Mouse (Mus musculus): ENCODE results near the gene Psmd9. TPM values are rescaled to one million over a fixed set of nuclear protein-coding genes. Genes with fewer than 3 reads are reported as not detected.

Gene Psmd9
- polyA plus RNA-seq, 1 experiment from 2014 or later = 72.2 TPM

Other genes with a start within 250 kb of the Psmd9 start
- 116 and 117 TPM in 2 replicates for gene Kdm2b, start 179.6 kb upstream of the Psmd9 start, polyA plus RNA-seq (2015; fragmentation: Nextera tagmentation; extraction: Ambion mirVana)
- 8.6 and 10.5 TPM in 2 replicates for gene Orai1, start 154.3 kb upstream of the Psmd9 start, polyA plus RNA-seq (2015; fragmentation: Nextera tagmentation; extraction: Ambion mirVana)
- 0.32 TPM in 1 of 2 replicates, not detected in the other for gene Morn3, start 122.4 kb upstream of the Psmd9 start, polyA plus RNA-seq (2015; fragmentation: Nextera tagmentation; extraction: Ambion mirVana)
- gene Tmem120b, start 101.0 kb upstream of the Psmd9 start, polyA plus RNA-seq (2015; fragmentation: Nextera tagmentation; extraction: Ambion mirVana) = 12.8 and 14.6 TPM in 2 replicates
- 2.6 and 3.3 TPM in 2 replicates for gene Rhof, start 36.7 kb upstream of the Psmd9 start, polyA plus RNA-seq (2015; fragmentation: Nextera tagmentation; extraction: Ambion mirVana)
- 13.3 and 14.1 TPM in 2 replicates for gene Setd1b, start 27.2 kb upstream of the Psmd9 start, polyA plus RNA-seq (2015; fragmentation: Nextera tagmentation; extraction: Ambion mirVana)
- not detected in 2 replicates for gene Hpd, start 13.3 kb downstream of the Psmd9 start, polyA plus RNA-seq (2015; fragmentation: Nextera tagmentation; extraction: Ambion mirVana)
- gene Wdr66, start 82.7 kb downstream of the Psmd9 start, polyA plus RNA-seq (2015; fragmentation: Nextera tagmentation; extraction: Ambion mirVana) = 0.93 and 1.2 TPM in 2 replicates
- gene Bcl7a, start 174.4 kb downstream of the Psmd9 start, polyA plus RNA-seq (2015; fragmentation: Nextera tagmentation; extraction: Ambion mirVana) = 47.8 and 53.0 TPM in 2 replicates
- gene Mlxip, start 225.4 kb downstream of the Psmd9 start, polyA plus RNA-seq (2015; fragmentation: Nextera tagmentation; extraction: Ambion mirVana) = 17.4 and 18.7 TPM in 2 replicates

All from midbrain, embryonic 13.5 days (tissue).